12 mouse cellular contexts compared by ENCODE assay signal in the genomic region with DNA sequence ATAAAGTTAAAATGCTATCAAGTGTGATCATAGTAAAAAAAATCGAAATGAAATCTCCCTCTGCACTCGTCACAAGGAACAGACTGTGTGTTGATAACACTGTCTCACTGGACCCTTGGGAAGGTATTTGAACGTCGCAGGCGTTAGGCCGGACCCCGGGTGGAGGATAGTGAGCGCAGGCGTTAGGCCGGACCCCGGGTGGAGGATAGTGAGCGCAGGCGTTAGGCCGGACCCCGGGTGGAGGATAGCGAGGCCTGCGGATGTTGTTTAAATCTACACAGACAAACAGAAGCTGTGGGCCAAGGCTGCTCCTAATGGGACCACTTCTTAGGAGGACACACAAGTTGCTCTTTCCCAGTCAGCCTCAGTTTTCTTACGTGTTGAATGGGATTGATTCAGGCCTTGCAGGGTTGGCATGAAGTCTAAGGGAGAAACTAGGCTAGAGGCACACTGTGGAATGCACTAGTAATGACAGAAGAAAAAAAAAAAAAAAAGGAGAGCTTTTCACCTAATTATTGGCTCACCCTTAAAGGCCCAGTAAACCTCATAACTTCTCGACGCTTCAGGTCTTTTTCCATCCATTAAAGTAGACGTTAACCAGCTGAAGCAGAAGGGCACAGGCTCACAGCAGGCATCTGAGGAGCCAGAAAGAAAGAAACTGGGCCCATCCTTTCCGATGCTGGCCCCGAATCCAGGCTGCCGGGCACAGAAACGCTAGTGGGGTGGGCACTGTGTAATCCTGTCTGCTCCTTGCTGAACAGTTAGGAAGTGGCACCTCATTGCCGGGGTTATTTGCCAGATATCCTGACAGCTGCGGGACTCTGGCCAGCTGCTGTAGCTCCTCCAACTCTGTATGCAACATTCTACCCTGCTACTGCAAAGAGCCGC.
DNase-seq lines count a peak whose midpoint lies in the region; ATAC-seq and TF ChIP-seq lines count a peak whose summit lies in the region.
"Had no signal": no experiment of that assay in that cellular context is flagged by ENCODE, and none has a peak within 500 bp of the region (broad histone marks: within the 10 kb centered on the region; RNA-seq: fewer than 3 reads in every experiment).

No protein-coding gene starts in this region.

- H3K4me3 ChIP-seq in heart, embryonic 12.5 days = no peak overlapping the region
- no peak overlapping the region for H3K4me3 ChIP-seq in forebrain, embryonic 14.5 days (ENCODE audit: low read depth, low read length)
- no peak overlapping the region for H3K4me3 ChIP-seq in lung, postnatal 0 days (ENCODE audit: low read depth, low read length)

- H3K4me1 ChIP-seq in heart, embryonic 12.5 days (replicated peaks) = peaks cover 16% of the 10 kb centered on the region
- no peaks in the 10 kb centered on the region; the same call in 1 of the 2 replicates for H3K4me1 ChIP-seq in forebrain, embryonic 14.5 days (ENCODE audit: control insufficient read depth, insufficient read depth, low read length)
- H3K4me1 ChIP-seq in lung, postnatal 0 days (ENCODE audit: insufficient read depth, low read depth, low read length) = no peaks in the 10 kb centered on the region

- 0 out of 2 replicates have a peak, but pooled peaks have one; percentile 15 for TF ChIP-seq EP300 in lung, postnatal 0 days (IDR thresholded peaks at IDR 0.05)

- no peak for DNase-seq in heart, adult 18-20 months
- DNase-seq in adipocyte (ENCODE audit: low spot score) = peak; percentile 63
- peak; percentile 31 for DNase-seq in forebrain, embryonic 14.5 days (ENCODE audit: low spot score)
- peak; percentile 82 for DNase-seq in lung, postnatal 0 days (ENCODE audit: low spot score)
- DNase-seq in layer of hippocampus, adult 8-10 months (ENCODE audit: low spot score in 2 of 2) = no peak
- no peak for DNase-seq in frontal cortex, postnatal 36 days (ENCODE audit: low spot score in 2 of 2)
- DNase-seq: heart, postnatal 10 days; kidney, postnatal 4 days; liver; right cerebral cortex, adult 18-20 months had no signal

- H3K36me3 ChIP-seq in heart, embryonic 12.5 days = no peaks in the 10 kb centered on the region
- no peaks in the 10 kb centered on the region for H3K36me3 ChIP-seq in forebrain, embryonic 14.5 days (ENCODE audit: control insufficient read depth, insufficient read depth, low read length)
- H3K36me3 ChIP-seq in lung, postnatal 0 days (ENCODE audit: insufficient read depth, low read length) = no peaks in the 10 kb centered on the region

- no peaks in the 10 kb centered on the region for H3K27me3 ChIP-seq in heart, embryonic 12.5 days (replicated peaks)
- no peaks in the 10 kb centered on the region for H3K27me3 ChIP-seq in forebrain, embryonic 14.5 days (replicated peaks; ENCODE audit: control insufficient read depth, insufficient read depth, low read length)
- no peaks in the 10 kb centered on the region for H3K27me3 ChIP-seq in lung, postnatal 0 days (replicated peaks; ENCODE audit: insufficient read depth, low read length)
- H3K27me3 ChIP-seq: CH12.LX had no signal

- no peak overlapping the region for H3K27ac ChIP-seq in heart, embryonic 12.5 days (ENCODE audit: poor library complexity, severe bottlenecking)
- H3K27ac ChIP-seq in forebrain, embryonic 14.5 days (ENCODE audit: low read depth, low read length) = no peak overlapping the region
- peak overlapping the region; percentile 38; the same call in 1 of the 2 replicates for H3K27ac ChIP-seq in lung, postnatal 0 days (ENCODE audit: low read length)

- no peaks in the 10 kb centered on the region for H3K9me3 ChIP-seq in heart, embryonic 12.5 days (replicated peaks)
- H3K9me3 ChIP-seq in forebrain, embryonic 14.5 days (replicated peaks; ENCODE audit: control insufficient read depth, low read length) = no peaks in the 10 kb centered on the region
- no peaks in the 10 kb centered on the region for H3K9me3 ChIP-seq in lung, postnatal 0 days (ENCODE audit: low read length)

- TF ChIP-seq CTCF in lung, postnatal 0 days (IDR thresholded peaks at IDR 0.05) = no peak

- 54% methylated on average over 28 of the region's 28 CpGs for WGBS in heart, embryonic 12.5 days
- 63% methylated on average over 28 of the region's 28 CpGs for WGBS in forebrain, embryonic 14.5 days
- 55% methylated on average over 28 of the region's 28 CpGs for WGBS in lung, postnatal 0 days

- no peak for ATAC-seq in heart, embryonic 12.5 days (ENCODE audit: insufficient number of reproducible peaks, low FRiP score)
- ATAC-seq in forebrain, embryonic 14.5 days = peak; percentile 35; the same call in 1 of the 2 replicates
- peak; percentile 82 for ATAC-seq in lung, postnatal 0 days

- H3K4me2 ChIP-seq in heart, embryonic 12.5 days = peak overlapping the region; percentile 34
- H3K4me2 ChIP-seq in forebrain, embryonic 14.5 days (ENCODE audit: low read length) = no peak overlapping the region
- peak overlapping the region; percentile 29 for H3K4me2 ChIP-seq in lung, postnatal 0 days (replicated peaks; ENCODE audit: low read depth, low read length)

- no peak overlapping the region for H3K9ac ChIP-seq in heart, embryonic 12.5 days
- H3K9ac ChIP-seq in forebrain, embryonic 14.5 days (ENCODE audit: low read length) = no peak overlapping the region
- H3K9ac ChIP-seq in lung, postnatal 0 days (replicated peaks; ENCODE audit: low read depth) = no peak overlapping the region

Comparison
In these comparisons a context has a peak if more than half of its experiments do, and no peak if none do; other contexts are left out.
1. DNase-seq: peak in adipocyte (single experiment), forebrain, embryonic 14.5 days (single experiment) and lung, postnatal 0 days (single experiment); none in heart, adult 18-20 months (0 of 2), layer of hippocampus, adult 8-10 months (0 of 2) and frontal cortex, postnatal 36 days (0 of 2).